Mouse (Mus musculus): ENCODE results near the gene Cxcr4.

Cxcr4 gene

GRCm38 (mm10) chr1:128589488-128589887, 2.6 kb downstream of the Cxcr4 start:
- no peak for TF ChIP-seq GATA4 (IDR thresholded peaks at IDR 0.05; ENCODE audit: insufficient replicate concordance, low read length)

GRCm38 (mm10) chr1:128588337-128588736, 3.8 kb downstream of the Cxcr4 start:
- no peak for TF ChIP-seq GATA4 (IDR thresholded peaks at IDR 0.05; ENCODE audit: insufficient replicate concordance, low read length)

GRCm38 (mm10) chr1:128586928-128587780, 4.9 kb downstream of the Cxcr4 start:
- TF ChIP-seq GATA4 (IDR thresholded peaks at IDR 0.05; ENCODE audit: insufficient replicate concordance, low read length) = no peak

GRCm38 (mm10) chr1:128586162-128586927, 5.7 kb downstream of the Cxcr4 start:
- no peak for TF ChIP-seq GATA4 (IDR thresholded peaks at IDR 0.05; ENCODE audit: insufficient replicate concordance, low read length)

- TF ChIP-seq GATA4 (IDR thresholded peaks at IDR 0.05; ENCODE audit: insufficient replicate concordance, low read length) = no peak
Observed at GRCm38 (mm10) chr1:128585396-128586161, 6.5 kb downstream of the Cxcr4 start.

- TF ChIP-seq GATA4 (IDR thresholded peaks at IDR 0.05; ENCODE audit: insufficient replicate concordance, low read length) = no peak
Observed at GRCm38 (mm10) chr1:128583279-128583872, 8.7 kb downstream of the Cxcr4 start.

GRCm38 (mm10) chr1:128580321-128580720, 11.8 kb downstream of the Cxcr4 start:
- no peak for TF ChIP-seq GATA4 (IDR thresholded peaks at IDR 0.05; ENCODE audit: insufficient replicate concordance, low read length)

GRCm38 (mm10) chr1:128578454-128578853, 13.6 kb downstream of the Cxcr4 start:
- TF ChIP-seq GATA4 (IDR thresholded peaks at IDR 0.05; ENCODE audit: insufficient replicate concordance, low read length) = no peak

GRCm38 (mm10) chr1:128575096-128575495, 17.0 kb downstream of the Cxcr4 start:
- no peak for TF ChIP-seq GATA4 (IDR thresholded peaks at IDR 0.05; ENCODE audit: insufficient replicate concordance, low read length)

GRCm38 (mm10) chr1:128571033-128571432, 21.1 kb downstream of the Cxcr4 start:
- no peak for TF ChIP-seq GATA4 (IDR thresholded peaks at IDR 0.05; ENCODE audit: insufficient replicate concordance, low read length)

GRCm38 (mm10) chr1:128569992-128570648, 22.0 kb downstream of the Cxcr4 start:
- TF ChIP-seq GATA4 (IDR thresholded peaks at IDR 0.05; ENCODE audit: insufficient replicate concordance, low read length) = no peak

- TF ChIP-seq GATA4 (IDR thresholded peaks at IDR 0.05; ENCODE audit: insufficient replicate concordance, low read length) = no peak
Observed at GRCm38 (mm10) chr1:128567224-128568197, 24.6 kb downstream of the Cxcr4 start.

- TF ChIP-seq GATA4 (IDR thresholded peaks at IDR 0.05; ENCODE audit: insufficient replicate concordance, low read length) = no peak
Observed at GRCm38 (mm10) chr1:128563905-128564304, 28.2 kb downstream of the Cxcr4 start.

All from liver, adult (tissue).